In the genomic region with DNA sequence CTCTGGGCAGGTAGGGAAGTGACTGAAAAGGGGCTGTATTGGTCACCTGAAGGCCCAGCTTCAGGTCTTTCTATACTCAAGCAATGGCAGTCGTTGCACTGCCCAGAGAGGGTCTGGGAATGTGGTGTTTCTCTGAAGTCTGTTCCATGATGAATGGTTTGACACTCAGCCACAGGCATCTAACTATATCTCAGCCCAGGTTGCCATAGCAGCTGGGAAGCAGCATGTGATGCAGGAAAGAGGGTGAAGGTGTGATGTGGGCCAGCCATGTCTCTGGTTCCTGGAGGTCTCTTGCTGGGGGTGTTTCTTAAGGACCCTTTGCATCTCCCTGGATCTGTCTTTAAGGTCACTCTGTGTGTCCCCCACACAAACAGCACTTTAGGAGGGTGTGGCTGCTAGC, we compare ENCODE assay signal across 33 mouse cellular contexts. TPM values are rescaled to one million over a fixed set of nuclear protein-coding genes. Genes with fewer than 3 reads are reported as not detected.
A peak's percentile ranks its signal among the peaks of the same experiment; 100 is the strongest.
DNase-seq lines count a peak whose midpoint lies in the region; ATAC-seq lines count a peak whose summit lies in the region.
"Had no signal": no experiment of that assay in that cellular context is flagged by ENCODE, and none has a peak within 500 bp of the region (broad histone marks: within the 10 kb centered on the region; RNA-seq: fewer than 3 reads in every experiment).

No protein-coding gene starts in this region.

- no peaks in the 10 kb centered on the region; the same call in 1 of the 2 replicates for H3K9me3 ChIP-seq in forebrain, embryonic 10.5 days
- no peaks in the 10 kb centered on the region for H3K9me3 ChIP-seq in forebrain, embryonic 14.5 days (replicated peaks; ENCODE audit: control insufficient read depth, low read length)
- H3K9me3 ChIP-seq: embryonic facial prominence, embryonic 10.5 days; embryonic facial prominence, embryonic 15.5 days; heart, embryonic 10.5 days; heart, embryonic 15.5 days; midbrain, embryonic 13.5 days had no signal

- peaks cover 86% of the 10 kb centered on the region for H3K4me1 ChIP-seq in forebrain, embryonic 10.5 days
- H3K4me1 ChIP-seq in forebrain, embryonic 14.5 days (ENCODE audit: control insufficient read depth, insufficient read depth, low read length), result peaks cover 55% of the 10 kb centered on the region
- H3K4me1 ChIP-seq: heart, embryonic 15.5 days; megakaryocyte, embryonic 14.5 days had no signal

- no peak for DNase-seq in forebrain, embryonic 10.5 days (ENCODE audit: extremely low spot score, low spot score)
- no peak for DNase-seq in forebrain, embryonic 14.5 days (ENCODE audit: low spot score)
- DNase-seq in frontal cortex, postnatal 36 days (ENCODE audit: low spot score in 2 of 2), result peak; percentile 33 to 46
- DNase-seq in frontal cortex, postnatal 25 days (ENCODE audit: low spot score in 2 of 2), result no peak
- DNase-seq in left cerebral cortex, postnatal 14 days (ENCODE audit: low spot score in 2 of 2), result peak; percentile 19 to 42
- no peak for DNase-seq in left cerebral cortex, adult 8-10 months (ENCODE audit: low spot score in 2 of 2)
- DNase-seq in right cerebral cortex, postnatal 10 days (ENCODE audit: low spot score in 2 of 2), result peak; percentile 43 to 63
- no peak for DNase-seq in right cerebral cortex, postnatal 4 days
- DNase-seq: adrenal gland, adult 2 months; adrenal gland, postnatal 36 days; cerebellum, adult 2 months; cerebellum, postnatal 14 days; gastrocnemius, postnatal 14 days; kidney, adult 11 months; kidney, postnatal 14 days; layer of hippocampus, adult 9-11 months; liver, postnatal 0 days; lung, postnatal 4 days; right cerebral cortex, postnatal 14 days; spleen, adult 18-20 months; thymus, adult 18-20 months; thymus, postnatal 25 days had no signal

- 78% methylated on average over 1 of the region's 1 CpGs for WGBS in forebrain, embryonic 10.5 days
- WGBS in forebrain, embryonic 14.5 days, result 36% methylated on average over 1 of the region's 1 CpGs

- H3K4me2 ChIP-seq in forebrain, embryonic 14.5 days (ENCODE audit: low read length), result no peak overlapping the region
- H3K4me2 ChIP-seq: embryonic facial prominence, embryonic 15.5 days; heart, embryonic 15.5 days; limb, embryonic 13.5 days; liver, embryonic 11.5 days; midbrain, embryonic 13.5 days had no signal

- no peaks in the 10 kb centered on the region for H3K36me3 ChIP-seq in forebrain, embryonic 10.5 days (replicated peaks)
- H3K36me3 ChIP-seq in forebrain, embryonic 14.5 days (ENCODE audit: control insufficient read depth, insufficient read depth, low read length), result no peaks in the 10 kb centered on the region
- H3K36me3 ChIP-seq: embryonic facial prominence, embryonic 10.5 days; embryonic facial prominence, embryonic 15.5 days; heart, embryonic 10.5 days; heart, embryonic 15.5 days; limb, embryonic 13.5 days; midbrain, embryonic 13.5 days had no signal

- no peak overlapping the region for H3K4me3 ChIP-seq in forebrain, embryonic 10.5 days
- H3K4me3 ChIP-seq in forebrain, embryonic 14.5 days (ENCODE audit: low read depth, low read length), result no peak overlapping the region
- H3K4me3 ChIP-seq: embryonic facial prominence, embryonic 10.5 days; embryonic facial prominence, embryonic 15.5 days; heart, embryonic 10.5 days; heart, embryonic 15.5 days; limb, embryonic 13.5 days; megakaryocyte, embryonic 14.5 days; midbrain, embryonic 13.5 days had no signal

- H3K27ac ChIP-seq in forebrain, embryonic 10.5 days, result 0 out of 2 replicates have a peak overlapping the region, but pooled peaks have one; percentile 69
- H3K27ac ChIP-seq in forebrain, embryonic 14.5 days (ENCODE audit: low read depth, low read length), result no peak overlapping the region; the same call in 1 of the 2 replicates
- H3K27ac ChIP-seq: embryonic facial prominence, embryonic 15.5 days; heart, embryonic 10.5 days; heart, embryonic 15.5 days; limb, embryonic 13.5 days had no signal

- no peak overlapping the region for H3K9ac ChIP-seq in forebrain, embryonic 14.5 days (ENCODE audit: low read length)
- H3K9ac ChIP-seq: embryonic facial prominence, embryonic 15.5 days; heart, embryonic 15.5 days; limb, embryonic 13.5 days; liver, postnatal 0 days; midbrain, embryonic 13.5 days had no signal

- peaks cover 100% of the 10 kb centered on the region for H3K27me3 ChIP-seq in forebrain, embryonic 10.5 days (ENCODE audit: poor library complexity, severe bottlenecking)
- peaks cover 71% of the 10 kb centered on the region for H3K27me3 ChIP-seq in forebrain, embryonic 14.5 days (replicated peaks; ENCODE audit: control insufficient read depth, insufficient read depth, low read length)
- H3K27me3 ChIP-seq: CH12.LX had no signal

- no peak for ATAC-seq in forebrain, embryonic 14.5 days
- ATAC-seq: activated CD4-positive, CD25-positive, alpha-beta regulatory T cell, adult 4 months; inflammation-experienced regulatory T-cells, adult 6 months; liver, postnatal 0 days; midbrain, embryonic 13.5 days had no signal

- intact Hi-C loops in left cerebral cortex, postnatal 14 days (cut with DNase I), result no loop called here

RNA-seq across cellular contexts. Expression of gene Ass1, which starts 26.1 kb away (rescaled TPM):
- 7.3 and 7.6 TPM in 2 replicates for polyA plus RNA-seq in forebrain, embryonic 10.5 days (2016; fragmentation: Nextera tagmentation; extraction: Ambion mirVana)
- polyA plus RNA-seq in forebrain, embryonic 14.5 days (2014; fragmentation: Nextera tagmentation; extraction: Ambion mirVana), result 6.3 and 6.9 TPM in 2 replicates
- 10 to 100 TPM in 1 of 2 experiments, 1 to 10 TPM in 1; 8.5 to 14.6 TPM for total RNA-seq in left cerebral cortex, postnatal 14 days (2021)
- 10 to 100 TPM; 53.8 to 61.2 (median 56.4) TPM for total RNA-seq in left cerebral cortex, adult 8-10 months (2022)

Comparison
In these comparisons a context has a peak if more than half of its experiments do, and no peak if none do; other contexts are left out.
1. DNase-seq: peak in frontal cortex, postnatal 36 days (2 of 2), left cerebral cortex, postnatal 14 days (2 of 2) and right cerebral cortex, postnatal 10 days (2 of 2); none in forebrain, embryonic 10.5 days (single experiment), forebrain, embryonic 14.5 days (single experiment), frontal cortex, postnatal 25 days (0 of 2), left cerebral cortex, adult 8-10 months (0 of 2) and right cerebral cortex, postnatal 4 days (single experiment).